Mouse (Mus musculus) frontal cortex, adult 2 months (tissue): ENCODE measurements around the gene Fkbp4. TPM values are rescaled to one million over a fixed set of nuclear protein-coding genes. Genes with fewer than 3 reads are reported as not detected.
"Not testable (repeated sequence)": the region's sequence is repeated elsewhere in the genome, so short reads cannot be mapped to it uniquely, and the experiment has no call there.

ENCODE experiments used
- DNase-seq, 2 experiments: peaks; one replicate each; pipeline ENCODE4 v3.0.0; 2022; ENCODE audit warnings: low spot score in 1 of 2; ENCODE audit errors: extremely low spot score in 1 of 2
- polyA plus RNA-seq: library from polyadenylated mRNA; depleted of rRNA; stranded (reverse); fragments of >200 nt; gene quantifications from 2 replicates; pipeline ENCODE4 v1.2.3, GENCODE M21; 2012; rRNA removed

The Fkbp4 gene
- polyA plus RNA-seq, 1 experiment, result 124 TPM

DNA sequence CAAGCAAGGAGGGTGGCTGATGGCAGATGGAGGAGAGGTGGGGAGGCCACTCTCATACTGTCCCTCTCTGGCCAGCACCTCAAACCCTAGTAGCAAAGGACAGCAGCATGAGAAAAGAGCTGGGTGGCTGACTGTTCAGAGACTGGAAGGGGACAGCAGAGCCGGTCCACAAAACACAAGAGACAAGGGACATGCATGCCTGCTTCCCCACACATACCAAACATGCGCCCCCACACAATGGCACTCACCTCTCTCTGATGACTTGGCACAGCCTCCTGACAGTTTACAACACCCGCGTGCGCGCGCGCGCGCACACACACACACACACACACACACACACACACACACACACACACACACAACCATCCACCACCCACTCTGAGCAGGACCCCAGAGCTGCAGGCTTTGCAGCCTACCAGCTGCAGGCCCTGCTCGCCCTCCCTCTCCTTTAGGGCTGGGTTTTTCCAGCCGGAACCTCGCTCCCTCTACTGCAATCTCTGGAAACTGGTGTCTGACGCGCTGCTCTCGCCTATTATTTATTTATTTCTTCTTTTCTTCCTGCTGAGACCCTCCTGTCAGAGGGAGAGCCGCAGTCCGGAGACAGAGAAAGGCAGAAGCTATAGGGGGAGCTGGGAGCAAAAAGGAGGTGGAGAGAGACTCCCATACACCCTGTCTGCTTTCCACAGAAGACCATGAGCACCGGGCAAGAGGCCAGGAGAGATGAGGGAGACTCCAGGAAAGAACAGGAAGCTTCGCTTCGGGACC is 38.9 kb downstream of the Fkbp4 start:
- peak in 1 of 2 experiments; percentile 49 for DNase-seq

DNA sequence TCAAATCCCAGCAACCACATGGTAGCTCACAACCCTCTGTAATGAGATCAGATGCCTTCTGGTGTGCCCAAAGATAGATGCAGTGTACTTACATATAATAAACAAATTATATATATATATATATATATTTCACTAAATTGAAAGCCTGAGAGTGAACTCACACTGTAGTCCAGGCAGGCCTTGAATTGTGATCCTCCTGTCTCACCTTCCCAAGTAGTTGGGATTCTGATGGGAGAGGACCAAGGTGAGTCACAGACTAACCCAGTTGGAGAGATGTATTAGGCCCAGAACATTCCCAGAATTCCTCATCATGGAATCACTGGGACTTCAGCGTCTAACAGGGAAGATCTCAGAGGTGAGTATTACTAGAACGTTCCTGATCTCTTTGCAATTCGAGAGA is 39.5 kb downstream of the Fkbp4 start, which contains the start of gene Nrip2:
Gene Nrip2 (plus strand): TSS at position 301 of the 400 bp plus-strand sequence.
- no peak for DNase-seq

DNA sequence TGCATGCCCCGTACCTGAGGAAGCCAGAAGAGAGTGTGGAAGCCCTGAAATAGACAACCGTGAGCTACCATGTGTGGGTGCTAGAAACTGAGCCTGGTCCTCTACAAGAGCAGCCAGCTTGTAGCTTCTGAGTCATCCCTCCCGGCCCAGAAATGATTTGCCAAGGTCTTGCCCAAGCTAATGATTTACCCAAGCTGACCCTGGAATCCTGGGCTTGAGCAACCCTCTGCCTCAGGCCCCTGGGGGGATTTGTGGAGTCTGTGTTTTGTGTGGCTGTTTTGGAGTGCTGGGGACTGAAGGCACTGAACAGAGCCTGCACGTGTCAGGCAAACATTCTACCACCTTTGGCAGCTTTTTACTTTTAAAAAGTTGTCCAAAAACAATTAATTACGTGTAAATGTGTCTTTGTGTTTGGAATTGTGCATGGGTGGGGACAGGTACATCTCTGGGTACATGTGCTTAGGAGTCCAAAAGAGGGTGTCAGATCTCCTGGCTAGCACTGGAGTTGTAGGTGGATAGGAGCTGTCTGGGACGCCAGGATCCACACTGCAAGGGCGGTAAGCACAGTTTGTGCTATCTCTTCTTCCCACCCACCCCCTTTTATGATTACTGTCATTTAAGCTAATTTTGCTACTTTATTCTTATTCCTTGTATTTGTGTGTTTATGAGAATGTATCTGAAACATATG is 40.8 kb downstream of the Fkbp4 start:
- DNase-seq, result no peak

DNA sequence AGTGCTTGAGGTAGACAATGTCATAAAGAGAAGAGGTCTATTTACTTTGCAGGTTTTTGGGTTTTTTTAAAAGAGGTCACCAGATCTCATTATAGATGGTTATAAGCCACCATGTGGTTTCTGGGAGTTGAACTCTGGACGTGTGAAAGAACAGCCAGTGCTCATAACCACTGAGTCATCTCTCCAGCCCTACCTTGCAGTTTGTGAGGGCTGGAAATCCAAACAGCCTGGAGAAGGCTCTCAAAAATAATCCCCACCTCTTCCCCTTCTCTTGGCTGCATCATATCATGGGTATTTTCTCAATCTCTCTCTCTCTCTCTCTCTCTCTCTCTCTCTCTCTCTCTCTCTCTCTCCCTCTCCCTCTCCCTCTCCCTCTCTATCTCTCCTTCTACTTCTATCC is 47.8 kb downstream of the Fkbp4 start:
- DNase-seq, result no peak

DNA sequence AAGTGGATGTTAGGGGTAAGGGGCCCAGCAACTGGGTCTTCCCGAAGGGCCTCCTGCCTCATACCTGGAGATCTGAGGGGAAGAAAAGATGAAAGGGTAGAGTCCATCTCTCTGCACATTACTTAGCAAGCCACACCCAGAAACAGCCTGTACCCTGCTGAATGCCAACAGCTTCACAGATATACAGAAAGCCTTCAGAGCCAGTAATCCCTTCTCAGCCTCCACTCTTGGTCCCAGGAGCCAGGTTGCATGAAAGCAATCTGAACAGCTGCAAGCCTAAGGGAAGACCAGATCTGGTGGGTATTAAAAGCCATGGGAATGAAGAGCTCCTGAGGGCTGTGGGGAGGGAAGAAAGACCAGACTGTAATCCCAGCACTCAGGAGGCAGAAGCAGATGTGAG is 49.3 kb downstream of the Fkbp4 start:
- no peak for DNase-seq

DNA sequence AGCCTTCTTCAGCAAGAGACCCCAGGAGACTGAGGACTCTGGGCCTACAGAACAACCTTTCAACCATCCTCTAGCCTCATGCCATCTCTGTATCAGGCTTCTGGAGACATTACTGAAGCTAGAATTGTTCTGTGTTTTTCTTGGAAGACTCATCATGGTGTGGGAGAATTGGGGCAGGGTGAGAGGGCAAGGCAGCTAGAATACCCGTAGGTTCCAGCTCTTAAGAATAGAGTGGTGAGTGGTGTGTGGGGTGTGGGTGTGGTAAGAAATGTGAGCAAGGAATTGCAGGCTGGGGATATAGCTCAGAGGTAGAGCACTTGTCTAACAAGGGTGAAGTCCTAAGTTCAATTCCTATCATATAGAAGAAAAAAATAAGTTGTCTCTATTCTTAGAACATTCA is 53.5 kb downstream of the Fkbp4 start:
- DNase-seq, result no peak

DNA sequence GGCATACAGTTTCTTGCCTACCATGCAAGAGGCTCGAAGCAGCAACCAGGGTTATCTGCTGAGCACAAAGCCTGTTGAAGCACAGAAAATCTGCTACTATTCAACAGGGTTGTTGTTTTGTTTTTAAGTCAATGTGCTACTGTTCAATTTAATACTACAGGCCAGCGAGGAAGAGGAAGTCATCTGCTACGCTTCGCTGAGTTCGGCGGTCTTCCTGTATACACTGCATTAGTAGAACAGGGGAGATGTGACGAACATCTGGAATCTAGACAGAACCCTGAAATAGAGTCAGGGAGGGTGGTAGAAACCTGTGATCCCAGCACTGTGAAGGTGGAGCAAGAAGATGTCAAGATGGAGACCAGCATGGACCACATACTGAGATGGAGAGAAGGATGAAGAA is 54.7 kb downstream of the Fkbp4 start:
- no peak for DNase-seq

DNA sequence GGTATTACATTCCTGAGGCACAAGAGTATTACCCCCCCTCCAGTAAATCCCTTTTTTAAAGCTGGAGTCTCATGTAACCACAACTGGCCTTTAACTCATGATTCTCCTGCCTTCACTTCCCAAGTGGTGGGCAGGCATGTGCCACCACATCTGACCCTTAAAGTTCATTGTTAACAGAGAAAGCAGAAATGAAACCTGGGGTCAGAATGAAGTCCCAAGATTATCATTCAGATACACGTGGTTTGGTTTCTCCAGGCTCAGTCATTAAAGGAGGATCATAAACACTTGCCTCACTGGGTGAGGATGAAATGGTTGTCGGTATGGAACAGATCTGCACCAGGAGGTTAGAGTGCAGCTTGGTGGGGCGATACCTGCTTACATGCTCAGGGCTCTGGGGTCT is 57.2 kb downstream of the Fkbp4 start:
- no peak for DNase-seq

DNA sequence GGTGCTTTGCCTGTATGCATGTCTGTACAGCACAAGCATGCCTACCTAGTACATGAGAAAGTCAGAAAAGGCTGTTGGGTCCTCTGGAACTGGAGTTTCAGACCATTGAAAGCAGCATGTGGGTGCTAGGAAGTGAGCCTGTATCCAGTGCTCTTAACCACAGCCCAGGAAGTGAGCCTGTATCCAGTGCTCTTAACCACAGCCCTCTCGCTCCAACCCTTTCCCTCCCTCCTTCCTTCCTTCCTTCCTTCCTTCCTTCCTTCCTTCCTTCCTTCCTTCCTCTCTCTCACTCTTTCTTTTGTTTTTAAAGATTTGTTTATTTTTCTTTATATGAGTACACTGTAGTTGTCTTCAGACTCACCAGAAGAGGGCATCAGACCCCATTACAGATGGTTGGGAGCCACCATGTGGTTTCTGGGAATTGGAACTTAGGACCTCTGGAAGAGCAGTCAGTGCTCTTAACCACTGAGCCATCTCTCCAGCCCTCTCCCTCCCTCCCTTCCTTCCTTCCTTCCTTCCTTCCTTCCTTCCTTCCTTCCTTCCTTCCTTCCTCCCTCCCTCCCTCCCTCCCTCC is 57.8 kb downstream of the Fkbp4 start:
- not testable (repeated sequence) for DNase-seq

Other genes with a start within 250 kb of the Fkbp4 start
- 0.34 and 0.40 TPM in 2 replicates for gene Tead4, start 137.9 kb downstream of the Fkbp4 start, polyA plus RNA-seq
- 33.3 and 35.9 TPM in 2 replicates for gene Tulp3, start 82.8 kb downstream of the Fkbp4 start, polyA plus RNA-seq
- 13.9 and 15.3 TPM in 2 replicates for gene Rhno1, start 75.8 kb downstream of the Fkbp4 start, polyA plus RNA-seq
- gene Foxm1, start 75.7 kb downstream of the Fkbp4 start, polyA plus RNA-seq, result 2.2 TPM in 2 replicates
- 1.9 and 2.0 TPM in 2 replicates for gene Tex52, start 63.2 kb downstream of the Fkbp4 start, polyA plus RNA-seq
- not detected in 2 replicates for gene Gm44596, start 63.2 kb downstream of the Fkbp4 start, polyA plus RNA-seq
- 21.2 and 22.7 TPM in 2 replicates for gene Nrip2, start 39.4 kb downstream of the Fkbp4 start, polyA plus RNA-seq
- gene Itfg2, start 13.7 kb downstream of the Fkbp4 start, polyA plus RNA-seq, result 27.4 and 28.2 TPM in 2 replicates
- gene Pzp, start 88.0 kb upstream of the Fkbp4 start, polyA plus RNA-seq, result not detected in 2 replicates
- gene A2ml1, start 142.9 kb upstream of the Fkbp4 start, polyA plus RNA-seq, result 16.5 and 18.7 TPM in 2 replicates
- gene Klrb1a, start 184.9 kb upstream of the Fkbp4 start, polyA plus RNA-seq, result not detected in 2 replicates
- 0.06 TPM in 1 of 2 replicates, not detected in the other for gene Clec2h, start 223.7 kb upstream of the Fkbp4 start, polyA plus RNA-seq